Mouse (Mus musculus) MN1 (cell line): ENCODE data around the gene Acbd3.

Experiments used
- DNase-seq: peaks from one replicate; pipeline ENCODE4 v3.0.0-alpha.2; 2016; ENCODE audit warnings: low spot score

Acbd3 gene

GRCm38 (mm10) chr1:180725704-180726179 lies at the start of gene Acbd3:
TSS of gene Acbd3 (plus strand) at chr1:180726043.
- DNase-seq = peak; percentile 95

GRCm38 (mm10) chr1:180691284-180691683 lies 34.6 kb upstream of the Acbd3 start:
- no peak for DNase-seq

GRCm38 (mm10) chr1:180696626-180697352 lies 29.1 kb upstream of the Acbd3 start, which contains the start of gene Mixl1:
TSS of gene Mixl1 (minus strand) at chr1:180697034.
- no peak for DNase-seq

GRCm38 (mm10) chr1:180698063-180698462 lies 27.8 kb upstream of the Acbd3 start:
- no peak for DNase-seq

- no peak for DNase-seq
Measured at GRCm38 (mm10) chr1:180703400-180703799, 22.4 kb upstream of the Acbd3 start.

GRCm38 (mm10) chr1:180707368-180707767 lies 18.5 kb upstream of the Acbd3 start:
- no peak for DNase-seq

- DNase-seq = no peak
Measured at GRCm38 (mm10) chr1:180707813-180708212, 18.0 kb upstream of the Acbd3 start.

- no peak for DNase-seq
Measured at GRCm38 (mm10) chr1:180708935-180709776, 16.7 kb upstream of the Acbd3 start.

GRCm38 (mm10) chr1:180718756-180719155 lies 7.1 kb upstream of the Acbd3 start:
- DNase-seq = no peak

GRCm38 (mm10) chr1:180719483-180719882 lies 6.4 kb upstream of the Acbd3 start:
- no peak for DNase-seq

- DNase-seq = peak; percentile 82
Measured at GRCm38 (mm10) chr1:180719951-180720689, 5.7 kb upstream of the Acbd3 start.

- DNase-seq = no peak
Measured at GRCm38 (mm10) chr1:180722608-180723007, 3.2 kb upstream of the Acbd3 start.

GRCm38 (mm10) chr1:180723701-180724238 lies 2.1 kb upstream of the Acbd3 start:
- peak; percentile 25 for DNase-seq

- DNase-seq = peak; percentile 66
Measured at GRCm38 (mm10) chr1:180726183-180726582, 340 bp downstream of the Acbd3 start.

GRCm38 (mm10) chr1:180729231-180729630 lies 3.4 kb downstream of the Acbd3 start:
- no peak for DNase-seq

GRCm38 (mm10) chr1:180747827-180748226 lies 22.0 kb downstream of the Acbd3 start:
- DNase-seq = no peak

GRCm38 (mm10) chr1:180752115-180752514 lies 26.3 kb downstream of the Acbd3 start:
- no peak for DNase-seq

GRCm38 (mm10) chr1:180754376-180754775 lies 28.5 kb downstream of the Acbd3 start:
- DNase-seq = no peak

- no peak for DNase-seq
Measured at GRCm38 (mm10) chr1:180756711-180757110, 30.9 kb downstream of the Acbd3 start.

- no peak for DNase-seq
Measured at GRCm38 (mm10) chr1:180757252-180757955, 31.6 kb downstream of the Acbd3 start.

GRCm38 (mm10) chr1:180757956-180758520 lies 32.2 kb downstream of the Acbd3 start:
- DNase-seq = no peak
